Mouse (Mus musculus): ENCODE measurements at regions not wholly inside any gene's neighbourhood (a gene's known extent, or its start where the extent isn't known, plus 50 kb on each side); places are given as distances from the start of the nearest gene placed in this dataset.
A peak's percentile ranks its signal among the peaks of the same experiment; 100 is the strongest.

DNA sequence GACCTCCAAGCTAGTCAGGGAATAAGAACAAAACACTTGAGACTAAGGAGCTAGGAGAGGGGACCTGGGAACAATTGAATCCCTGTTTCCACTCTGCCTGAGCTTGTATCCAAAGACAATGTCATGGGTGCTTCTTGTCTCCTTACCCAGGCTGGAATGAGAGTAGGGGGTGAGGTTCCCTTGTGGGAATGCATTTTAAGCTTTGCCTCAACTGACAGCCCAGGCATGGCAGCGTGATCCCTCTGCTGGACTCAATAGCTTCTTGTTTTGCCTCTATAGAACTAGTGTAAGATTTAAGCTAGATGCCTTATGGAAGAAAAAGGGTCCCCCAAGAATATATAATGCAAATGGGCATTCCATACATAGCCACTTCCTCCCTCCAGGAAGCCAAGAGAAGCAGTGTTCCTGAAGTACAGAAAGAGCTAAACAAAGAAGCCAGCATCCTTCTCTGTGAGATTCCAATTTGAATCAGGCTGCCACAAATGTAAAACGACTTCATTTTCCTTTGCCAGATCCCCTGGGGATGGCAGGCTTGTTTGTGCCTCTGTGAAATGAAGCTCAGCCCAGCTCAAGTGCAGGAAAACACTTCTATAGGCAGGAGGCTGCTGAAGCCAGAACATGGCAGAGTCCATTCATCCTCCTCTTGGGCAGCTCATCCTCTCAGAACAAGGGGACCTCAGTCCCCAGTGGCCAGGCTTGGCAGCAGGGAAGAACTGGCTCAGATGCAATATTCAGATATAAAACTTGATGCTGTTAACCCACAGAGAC, 339.3 kb upstream of the Trib2 start:
- DNase-seq (ENCODE audit: low read depth), result peak; percentile 88

DNA sequence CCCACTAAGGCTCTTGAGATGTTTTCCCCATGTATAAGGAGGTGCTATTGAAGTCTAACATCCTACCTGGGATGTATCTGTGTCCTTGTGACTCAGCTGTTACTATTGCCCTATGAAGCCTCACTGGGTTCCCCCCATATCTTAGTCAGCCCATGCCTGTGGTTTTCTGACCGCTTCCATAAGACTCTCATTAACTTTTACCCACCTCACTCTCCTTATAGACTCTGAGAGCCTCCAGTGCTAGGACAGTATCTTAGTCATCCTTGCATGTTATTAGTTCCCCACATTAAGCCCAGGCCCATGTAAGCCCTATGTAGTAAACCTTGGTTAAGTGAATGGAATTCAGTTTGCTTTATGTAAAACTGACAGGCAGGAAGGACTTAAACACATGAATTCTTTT, 337.5 kb upstream of the Trib2 start:
- DNase-seq (ENCODE audit: low read depth), result no peak
- TF ChIP-seq POLR2A (IDR thresholded peaks at IDR 0.05; ENCODE audit: borderline replicate concordance, extremely low read depth, insufficient read depth, insufficient read length, poor library complexity, severe bottlenecking), result no peak
- TF ChIP-seq CTCF (IDR thresholded peaks at IDR 0.05; ENCODE audit: borderline replicate concordance, extremely low read depth, insufficient read depth, insufficient read length), result no peak

More for the DNA sequence above, 339.3 kb upstream of the Trib2 start:
- TF ChIP-seq CTCF (IDR thresholded peaks at IDR 0.05; ENCODE audit: borderline replicate concordance, extremely low read depth, insufficient read depth, insufficient read length) (no peak), POLR2A (IDR thresholded peaks at IDR 0.05; ENCODE audit: borderline replicate concordance, extremely low read depth, insufficient read depth, insufficient read length, poor library complexity, severe bottlenecking) (no peak)

DNA sequence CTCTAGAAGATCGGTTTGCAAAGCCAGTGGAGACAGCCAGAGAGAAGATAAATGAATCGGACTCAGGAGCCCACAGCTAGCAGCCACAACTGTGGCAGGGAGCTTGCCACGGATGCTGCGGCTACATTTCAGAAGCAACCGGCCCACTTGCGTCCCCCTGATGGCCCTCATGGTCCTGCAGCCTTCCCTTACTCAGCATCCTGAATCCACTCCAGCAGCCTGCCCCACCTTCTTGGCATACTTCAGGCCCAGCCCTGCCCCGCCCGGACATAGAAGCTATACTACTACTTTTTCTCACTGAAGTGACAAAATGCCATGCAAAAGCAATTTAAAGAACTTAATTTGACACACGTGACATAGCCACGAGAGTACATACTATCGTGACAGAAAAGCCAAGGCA, 335.4 kb upstream of the Trib2 start:
- no peak for DNase-seq (ENCODE audit: low read depth)
- no peak for TF ChIP-seq POLR2A (IDR thresholded peaks at IDR 0.05; ENCODE audit: borderline replicate concordance, extremely low read depth, insufficient read depth, insufficient read length, poor library complexity, severe bottlenecking)
- no peak for TF ChIP-seq CTCF (IDR thresholded peaks at IDR 0.05; ENCODE audit: borderline replicate concordance, extremely low read depth, insufficient read depth, insufficient read length)

DNA sequence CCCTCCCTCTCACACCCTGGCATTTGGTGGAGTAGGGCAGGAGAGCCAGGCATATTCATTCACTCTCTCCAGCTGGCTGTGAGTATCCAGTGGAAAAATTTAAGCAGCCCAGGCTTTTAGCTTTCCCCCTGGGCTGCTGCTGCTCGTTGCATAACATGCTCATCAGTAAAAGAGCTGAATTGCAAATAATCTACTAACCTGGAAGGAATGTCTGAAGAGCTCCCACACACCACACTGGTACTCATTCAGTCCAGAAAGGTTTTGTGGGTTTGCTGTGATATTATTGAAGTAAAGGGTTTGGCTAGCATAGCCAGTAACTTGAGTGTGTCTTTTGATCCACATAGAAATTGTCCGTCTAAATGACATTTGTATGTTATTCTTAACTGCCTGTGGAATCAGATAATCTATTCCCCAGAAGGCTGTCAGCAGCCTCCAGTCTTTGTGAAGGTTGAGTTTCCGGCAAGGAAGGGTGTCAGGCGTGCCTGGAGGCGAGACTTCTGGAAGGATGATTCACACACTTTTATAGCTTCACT, 334.5 kb upstream of the Trib2 start:
- TF ChIP-seq CTCF (IDR thresholded peaks at IDR 0.05; ENCODE audit: borderline replicate concordance, extremely low read depth, insufficient read depth, insufficient read length) (no peak), POLR2A (IDR thresholded peaks at IDR 0.05; ENCODE audit: borderline replicate concordance, extremely low read depth, insufficient read depth, insufficient read length, poor library complexity, severe bottlenecking) (no peak)
- DNase-seq (ENCODE audit: low read depth), result no peak

DNA sequence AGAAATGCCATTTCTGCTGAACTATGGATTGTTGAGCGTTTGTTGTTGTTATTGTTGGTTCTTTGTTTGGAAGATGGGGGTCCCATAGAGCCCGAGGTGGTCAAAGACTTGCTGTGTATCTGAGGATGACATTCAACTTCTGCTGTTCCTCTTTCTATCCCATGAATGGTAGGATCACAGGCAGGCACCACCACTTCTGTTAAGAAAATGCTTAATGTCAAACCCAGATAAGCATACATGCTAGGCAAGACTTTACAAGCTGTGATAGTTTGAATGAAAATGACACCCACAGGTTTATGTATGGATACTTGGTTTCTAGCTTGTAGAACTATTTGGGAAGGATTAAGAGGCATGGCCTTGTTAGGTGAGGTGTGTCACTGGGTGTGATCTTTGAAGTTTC, 330.2 kb upstream of the Trib2 start:
- DNase-seq (ENCODE audit: low read depth), result no peak
- TF ChIP-seq CTCF (IDR thresholded peaks at IDR 0.05; ENCODE audit: borderline replicate concordance, extremely low read depth, insufficient read depth, insufficient read length) (no peak), POLR2A (IDR thresholded peaks at IDR 0.05; ENCODE audit: borderline replicate concordance, extremely low read depth, insufficient read depth, insufficient read length, poor library complexity, severe bottlenecking) (no peak)

DNA sequence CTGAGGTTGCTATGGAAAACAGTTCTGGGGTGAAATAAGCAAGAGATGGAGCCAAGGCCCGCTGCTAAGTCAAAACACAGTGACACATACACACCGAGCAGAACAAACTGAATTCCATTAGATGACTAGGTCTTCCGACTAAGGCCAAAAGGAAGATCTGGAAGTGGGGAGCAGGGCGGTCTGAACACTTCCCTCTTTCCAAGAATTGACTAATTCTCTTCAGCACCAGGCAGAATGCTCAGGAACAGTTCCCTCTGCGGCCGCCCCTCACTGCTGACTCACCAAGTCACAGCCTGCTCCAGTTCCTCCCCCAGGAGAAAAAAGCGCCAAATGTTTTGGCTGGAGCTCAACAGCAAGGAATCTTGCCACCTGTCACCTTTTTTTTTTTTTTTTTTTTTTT, 328.9 kb upstream of the Trib2 start:
- TF ChIP-seq POLR2A (IDR thresholded peaks at IDR 0.05; ENCODE audit: borderline replicate concordance, extremely low read depth, insufficient read depth, insufficient read length, poor library complexity, severe bottlenecking), result no peak
- no peak for TF ChIP-seq CTCF (IDR thresholded peaks at IDR 0.05; ENCODE audit: borderline replicate concordance, extremely low read depth, insufficient read depth, insufficient read length)
- DNase-seq (ENCODE audit: low read depth), result no peak

DNA sequence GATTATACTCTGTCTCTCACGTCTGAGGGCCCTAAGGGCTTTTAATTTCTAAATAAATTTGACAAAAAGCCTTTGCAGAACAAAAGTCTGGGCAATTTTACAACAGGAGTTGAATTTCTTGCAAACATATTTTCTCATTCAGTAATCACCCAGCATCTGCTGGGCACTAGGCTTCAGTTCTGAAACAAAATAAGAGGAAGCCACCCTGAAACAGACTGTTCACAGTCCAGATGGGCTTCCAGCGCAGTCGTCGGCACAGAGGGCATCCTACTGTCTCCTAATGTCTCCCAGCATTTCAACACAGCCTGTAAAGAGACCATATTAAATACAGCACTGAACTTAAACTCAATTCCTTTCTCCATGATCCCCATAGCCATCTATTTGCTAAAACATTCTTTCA, 324.5 kb upstream of the Trib2 start:
- TF ChIP-seq CTCF (IDR thresholded peaks at IDR 0.05; ENCODE audit: borderline replicate concordance, extremely low read depth, insufficient read depth, insufficient read length) (no peak), POLR2A (IDR thresholded peaks at IDR 0.05; ENCODE audit: borderline replicate concordance, extremely low read depth, insufficient read depth, insufficient read length, poor library complexity, severe bottlenecking) (no peak)
- no peak for DNase-seq (ENCODE audit: low read depth)

DNA sequence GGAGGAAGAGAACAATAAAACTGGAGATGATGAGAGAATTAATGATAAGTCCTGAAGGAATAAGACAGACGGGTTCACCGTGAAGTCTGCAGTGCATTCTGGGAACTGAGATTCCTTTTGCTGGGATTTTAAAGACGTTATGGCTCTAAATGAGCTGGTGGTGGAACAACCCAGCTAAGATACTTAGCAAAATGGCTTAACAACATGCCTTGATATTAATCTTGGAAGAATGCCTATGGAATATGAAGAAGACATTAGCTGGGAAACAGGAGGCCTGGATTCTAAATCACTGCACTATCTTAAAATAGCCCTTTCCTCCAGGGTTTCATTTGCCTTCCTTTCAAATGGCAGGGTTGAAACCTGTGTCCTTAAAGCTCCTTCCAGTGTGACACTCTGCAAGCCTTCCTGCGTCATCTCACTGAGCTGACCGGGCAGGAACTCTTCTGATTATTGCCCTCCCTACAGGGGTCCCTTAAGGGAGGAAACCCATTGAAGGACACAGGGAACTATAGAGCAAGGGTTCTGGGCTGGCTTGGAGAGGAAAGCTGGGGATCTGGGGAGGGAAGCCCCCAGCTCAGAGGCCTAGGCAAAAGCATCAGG, 323.9 kb upstream of the Trib2 start:
- DNase-seq (ENCODE audit: low read depth), result no peak
- TF ChIP-seq CTCF (IDR thresholded peaks at IDR 0.05; ENCODE audit: borderline replicate concordance, extremely low read depth, insufficient read depth, insufficient read length) (no peak), POLR2A (IDR thresholded peaks at IDR 0.05; ENCODE audit: borderline replicate concordance, extremely low read depth, insufficient read depth, insufficient read length, poor library complexity, severe bottlenecking) (no peak)

DNA sequence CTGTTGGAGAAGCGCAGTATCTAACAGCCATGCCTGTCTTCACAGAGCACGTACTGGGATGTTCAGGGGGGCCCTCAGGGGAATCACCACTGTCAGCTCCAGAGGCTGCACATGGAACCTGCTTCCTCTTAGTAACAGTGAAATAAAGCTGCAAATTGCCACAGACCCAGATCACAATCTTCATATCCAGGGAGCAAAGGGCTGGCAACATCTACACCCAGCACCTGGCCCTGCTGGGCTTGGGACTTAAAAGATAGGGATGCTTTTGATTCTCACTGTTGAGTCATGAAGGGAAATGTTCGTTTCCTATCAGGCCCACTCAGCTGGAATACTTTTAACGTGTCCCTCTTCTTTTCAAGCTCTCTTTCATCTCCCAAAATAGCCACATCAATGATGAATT, 322.4 kb upstream of the Trib2 start:
- TF ChIP-seq POLR2A (IDR thresholded peaks at IDR 0.05; ENCODE audit: borderline replicate concordance, extremely low read depth, insufficient read depth, insufficient read length, poor library complexity, severe bottlenecking) (no peak), CTCF (IDR thresholded peaks at IDR 0.05; ENCODE audit: borderline replicate concordance, extremely low read depth, insufficient read depth, insufficient read length) (no peak)
- no peak for DNase-seq (ENCODE audit: low read depth)

DNA sequence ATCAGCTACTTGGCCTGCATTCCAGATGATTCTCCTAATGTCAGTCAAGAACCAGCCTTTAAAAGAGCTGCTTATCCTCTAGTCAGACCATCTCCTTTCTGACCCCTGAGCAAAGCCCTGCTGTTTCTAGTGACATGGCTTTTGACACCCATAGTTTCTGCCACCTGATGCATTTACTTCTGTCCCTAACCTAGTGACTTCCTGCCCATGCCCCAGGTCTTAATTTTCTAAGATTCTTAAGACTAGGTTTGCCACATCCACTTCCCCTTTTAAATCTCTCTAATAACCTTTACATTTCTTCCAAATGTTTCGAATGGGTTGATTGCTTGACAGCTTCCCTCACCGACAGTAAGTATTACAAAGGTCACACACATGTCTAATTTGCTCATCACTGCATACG, 321.1 kb upstream of the Trib2 start:
- TF ChIP-seq POLR2A (IDR thresholded peaks at IDR 0.05; ENCODE audit: borderline replicate concordance, extremely low read depth, insufficient read depth, insufficient read length, poor library complexity, severe bottlenecking) (no peak), CTCF (IDR thresholded peaks at IDR 0.05; ENCODE audit: borderline replicate concordance, extremely low read depth, insufficient read depth, insufficient read length) (no peak)
- DNase-seq (ENCODE audit: low read depth), result no peak

DNA sequence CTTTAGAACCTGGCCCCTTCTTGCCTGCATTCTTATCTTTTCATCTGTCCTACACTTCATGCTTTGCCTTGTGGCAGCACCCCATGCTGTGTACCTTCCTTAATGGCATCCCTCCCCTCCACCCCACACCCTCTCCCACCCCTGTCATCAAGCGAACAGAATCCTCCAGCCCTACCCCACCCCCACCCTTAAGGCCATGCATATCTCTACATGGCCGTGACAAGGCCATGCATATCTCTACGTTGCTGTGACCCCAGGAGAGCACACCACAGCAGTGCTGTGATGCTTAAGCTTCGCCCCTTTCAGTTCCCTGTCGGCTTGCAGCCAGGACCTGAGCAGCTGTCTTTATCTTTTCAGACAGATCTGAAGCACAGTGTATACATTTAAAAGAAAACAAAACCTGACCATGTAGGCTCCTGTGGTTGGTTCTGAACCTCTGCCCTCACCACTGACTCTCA, 319.5 kb upstream of the Trib2 start:
- DNase-seq (ENCODE audit: low read depth), result no peak
- TF ChIP-seq POLR2A (IDR thresholded peaks at IDR 0.05; ENCODE audit: borderline replicate concordance, extremely low read depth, insufficient read depth, insufficient read length, poor library complexity, severe bottlenecking), result no peak
- TF ChIP-seq CTCF (IDR thresholded peaks at IDR 0.05; ENCODE audit: borderline replicate concordance, extremely low read depth, insufficient read depth, insufficient read length), result no peak

Data from brain, embryonic 14.5 days (tissue).